Mouse (Mus musculus) embryonic stem cell, embryonic (primary cell): ENCODE data around the gene Hfe2.

Experiments used
- CTCF ChIA-PET, 4 experiments: fragments of 300-600 bp in 2 of 4; fragments of 350-600 bp in 2 of 4; sonication (Branson Sonifier 250); formaldehyde crosslinking; loops; one replicate each; lab custom pipeline; 2022; ENCODE audit warnings: inconsistent platforms in 2 of 4; lab: Charles Lee
- POLR2A ChIA-PET, 4 experiments: fragments of 300-600 bp in 2 of 4; fragments of 350-600 bp in 2 of 4; sonication (Branson Sonifier 250); formaldehyde crosslinking; loops; one replicate each; lab custom pipeline; 2022; ENCODE audit warnings: antibody characterized with exemption in 4 of 4, inconsistent platforms in 1 of 4; lab: Charles Lee

Hfe2 gene

DNA sequence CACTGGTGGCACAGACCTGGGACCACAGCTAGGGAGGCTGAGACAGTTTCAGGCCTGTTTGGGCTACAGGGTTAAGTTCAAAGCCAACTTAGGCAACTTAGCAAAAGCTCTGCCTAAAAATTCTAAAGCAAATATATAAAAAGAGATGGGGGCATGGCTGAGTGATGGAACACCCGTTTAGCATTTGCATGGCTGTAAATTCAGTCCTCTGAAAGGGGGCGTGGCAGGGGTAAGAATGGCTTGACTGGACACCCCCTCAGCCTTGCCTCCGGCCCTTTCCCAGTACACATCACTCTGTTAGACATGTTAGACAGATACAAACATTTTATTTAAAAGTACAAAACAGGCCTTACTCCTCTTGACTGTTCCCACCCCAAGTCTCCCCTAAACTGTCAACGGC, 52.6 kb downstream of the Hfe2 start:
- ChIA-PET CTCF (interaction anchor here (0.8 to 2.4 kb wide), 24 partner anchors 8 to 300 kb away, joined by 3 to 13 read pairs (median 4); partner anchors contain the start of genes Itga10 (in 2 of the 4), Lix1l (in 1 of the 4), Pias3 (in 1 of the 4) and Polr3gl (in 1 of the 4)), POLR2A (interaction anchor here (0.5 to 21.5 kb wide), 101 partner anchors 9 to 550 kb away, joined by 3 to 969 read pairs (median 6); partner anchors contain the start of genes Polr3gl (in 4 of the 4), Txnip (in 4 of the 4), Hist2h2bb (in 3 of the 4) and Ankrd35 (in 2 of the 4))
